Mouse (Mus musculus) hindbrain, embryonic 15.5 days (tissue): Measurements from ENCODE around the gene Rbl1. TPM values are rescaled to one million over a fixed set of nuclear protein-coding genes. Genes with fewer than 3 reads are reported as not detected.

ENCODE experiments used
- ATAC-seq: fragments of 200-750 bp; cut with Nextera tagmentation; 2 replicates; pipeline ENCODE4 v1.8.0; 2017; ENCODE audit warnings: low read depth, moderate number of reproducible peaks, moderate TSS enrichment; ENCODE audit not compliant: low FRiP score
- H3K27ac ChIP-seq: fragments of 300-500 bp; sonication (generic); replicated peaks from 2 replicates; pipeline ENCODE4 v1.5.1; 2015; ENCODE audit warnings: mild to moderate bottlenecking, inconsistent platforms
- H3K27me3 ChIP-seq: fragments of 300-500 bp; sonication (generic); 2 replicates; pipeline ENCODE4 v1.6.1; 2015; ENCODE audit warnings: control low read depth, inconsistent platforms
- H3K36me3 ChIP-seq: fragments of 300-500 bp; sonication (generic); 2 replicates; pipeline ENCODE4 v1.6.1; 2015; ENCODE audit warnings: control low read depth, inconsistent platforms
- H3K4me1 ChIP-seq: fragments of 300-500 bp; sonication (generic); replicated peaks from 2 replicates; pipeline ENCODE4 v1.6.1; 2015; ENCODE audit warnings: control low read depth, inconsistent platforms
- H3K4me2 ChIP-seq: fragments of 300-500 bp; sonication (generic); 2 replicates; pipeline ENCODE4 v1.6.1; 2015; ENCODE audit warnings: moderate library complexity, mild to moderate bottlenecking, inconsistent platforms
- H3K4me3 ChIP-seq: fragments of 300-500 bp; sonication (generic); 2 replicates; pipeline ENCODE4 v1.5.1; 2015; ENCODE audit warnings: mild to moderate bottlenecking, inconsistent platforms
- H3K9ac ChIP-seq: fragments of 300-500 bp; sonication (generic); 2 replicates; pipeline ENCODE4 v1.6.1; 2015; ENCODE audit warnings: inconsistent platforms
- H3K9me3 ChIP-seq: fragments of 300-500 bp; sonication (generic); 2 replicates; pipeline ENCODE4 v1.6.1; 2016; ENCODE audit warnings: control low read depth, inconsistent platforms
- WGBS: fragments of 180-500 bp; shearing (Covaris S2); methylation state at CpG from one replicate; pipeline ENCODE4 v1.1.7; 2015; 5-methylcytosine and 5-hydroxymethylcytosine counted together
- polyA plus RNA-seq: library from polyadenylated mRNA; unstranded; fragments of >200 nt; fragmentation: Nextera tagmentation; extraction: Ambion mirVana; gene quantifications from 2 replicates; pipeline ENCODE4 v1.2.1, GENCODE M21; 2015

The Rbl1 gene
- polyA plus RNA-seq, 1 experiment from 2014 or later, result 6.3 TPM

DNA sequence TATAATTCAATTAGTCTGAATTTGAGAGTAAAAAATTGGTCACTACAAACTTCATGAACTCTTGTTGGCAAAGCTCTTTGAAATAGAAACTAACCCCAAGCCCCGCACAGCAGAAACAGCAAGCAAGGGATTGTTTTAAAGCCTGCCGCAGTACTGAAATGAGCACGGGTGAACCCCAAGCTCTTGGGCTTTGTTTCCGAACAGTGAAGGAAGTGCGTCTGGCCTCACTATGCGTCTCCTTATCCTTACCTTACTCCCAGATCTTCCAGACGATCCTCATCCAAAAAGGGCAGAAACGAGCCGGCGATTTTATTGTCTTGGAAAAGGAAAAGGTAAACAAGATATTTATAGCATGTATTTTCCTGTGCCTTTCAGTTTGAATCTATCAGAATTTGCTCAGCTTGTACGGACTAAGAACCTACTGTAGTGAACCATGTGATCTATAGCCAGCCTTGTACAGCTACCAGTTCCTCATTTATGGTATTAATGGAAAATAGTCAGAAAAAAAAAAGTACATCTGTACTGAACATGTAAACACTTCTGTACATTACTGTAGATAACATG is 74.7 kb downstream of the Rbl1 start:
- H3K36me3 ChIP-seq, result 0 out of 2 replicates have a peak, but pooled peaks cover 4% of the 10 kb centered on the region
- WGBS, result 89% methylated on average over 11 of the region's 11 CpGs
- H3K27me3 ChIP-seq, result no peaks in the 10 kb centered on the region
- no peak overlapping the region for H3K4me3 ChIP-seq
- H3K27ac ChIP-seq, result no peak overlapping the region
- H3K9me3 ChIP-seq, result no peaks in the 10 kb centered on the region
- no peak for ATAC-seq
- H3K9ac ChIP-seq, result no peak overlapping the region
- no peak overlapping the region for H3K4me2 ChIP-seq
- peaks cover 10% of the 10 kb centered on the region for H3K4me1 ChIP-seq

DNA sequence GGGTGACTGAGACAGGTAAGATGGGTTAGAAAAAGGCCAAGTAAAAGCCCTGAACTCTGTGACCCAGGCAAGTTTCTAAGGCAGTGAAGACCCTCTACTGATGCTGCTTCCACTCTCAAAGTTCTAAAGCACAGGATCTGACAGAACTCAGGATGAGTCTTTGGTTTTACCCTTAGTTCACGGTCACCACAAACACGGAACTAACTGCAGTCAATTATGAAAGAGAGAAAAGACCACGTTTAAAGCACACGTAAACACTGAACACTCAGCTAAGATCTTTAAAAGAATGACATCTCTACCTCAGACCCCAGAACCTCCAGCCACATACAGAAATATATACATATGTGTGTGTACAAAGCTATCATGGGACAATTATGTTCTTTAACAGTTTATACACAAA is 75.2 kb downstream of the Rbl1 start:
- no peaks in the 10 kb centered on the region for H3K27me3 ChIP-seq
- ATAC-seq, result no peak
- no peak overlapping the region for H3K4me2 ChIP-seq
- H3K9ac ChIP-seq, result no peak overlapping the region
- peaks cover 5% of the 10 kb centered on the region for H3K4me1 ChIP-seq
- 93% methylated on average over 4 of the region's 4 CpGs for WGBS
- H3K4me3 ChIP-seq, result no peak overlapping the region
- H3K27ac ChIP-seq, result no peak overlapping the region
- no peaks in the 10 kb centered on the region for H3K9me3 ChIP-seq
- 0 out of 2 replicates have a peak, but pooled peaks cover 4% of the 10 kb centered on the region for H3K36me3 ChIP-seq

DNA sequence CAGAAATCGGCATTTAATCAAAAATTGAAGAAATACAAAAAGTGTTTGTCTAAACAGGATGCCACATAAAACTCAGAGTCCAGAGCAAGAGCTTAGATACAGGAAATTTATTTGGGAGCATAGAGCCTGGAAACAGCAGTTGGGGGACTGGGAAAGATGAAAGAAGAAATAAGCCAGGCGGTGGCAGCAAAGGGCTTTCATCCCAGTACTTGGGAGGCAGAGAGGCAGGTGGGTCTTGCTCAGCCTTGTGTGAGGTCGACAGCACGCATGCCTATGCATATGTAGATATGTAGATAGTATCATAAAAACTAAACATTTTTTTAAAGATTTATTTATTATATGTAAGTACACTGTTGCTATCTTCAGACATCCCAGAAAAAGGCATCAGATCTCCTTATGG is 76.3 kb downstream of the Rbl1 start:
- Histone ChIP-seq H3K4me2 (no peak overlapping the region), H3K9me3 (no peaks in the 10 kb centered on the region), H3K4me1 (no peaks in the 10 kb centered on the region), H3K36me3 (0 out of 2 replicates have a peak, but pooled peaks cover 4% of the 10 kb centered on the region), H3K4me3 (no peak overlapping the region), H3K27me3 (no peaks in the 10 kb centered on the region), H3K9ac (no peak overlapping the region), H3K27ac (no peak overlapping the region)
- 71% methylated on average over 4 of the region's 4 CpGs for WGBS
- ATAC-seq, result no peak

DNA sequence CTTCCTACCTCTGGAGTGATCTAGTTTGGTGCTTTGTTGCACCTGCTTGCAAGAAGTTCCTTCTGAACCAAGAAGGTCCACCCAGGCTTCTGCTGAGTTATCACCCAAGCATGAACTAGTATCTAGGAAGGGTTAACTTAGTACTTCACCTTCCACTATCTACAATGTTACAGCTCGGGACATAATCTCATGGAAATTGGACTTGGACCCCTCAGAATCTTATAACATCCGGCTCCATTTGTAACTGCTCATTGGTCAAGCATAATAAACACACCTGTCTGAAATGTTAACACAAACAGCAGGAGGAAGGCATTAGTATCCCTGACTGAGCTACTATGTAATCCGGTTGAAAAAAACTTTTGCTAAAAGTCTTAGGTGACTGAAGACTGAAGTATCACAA is 77.0 kb downstream of the Rbl1 start:
- H3K4me3 ChIP-seq, result no peak overlapping the region

DNA sequence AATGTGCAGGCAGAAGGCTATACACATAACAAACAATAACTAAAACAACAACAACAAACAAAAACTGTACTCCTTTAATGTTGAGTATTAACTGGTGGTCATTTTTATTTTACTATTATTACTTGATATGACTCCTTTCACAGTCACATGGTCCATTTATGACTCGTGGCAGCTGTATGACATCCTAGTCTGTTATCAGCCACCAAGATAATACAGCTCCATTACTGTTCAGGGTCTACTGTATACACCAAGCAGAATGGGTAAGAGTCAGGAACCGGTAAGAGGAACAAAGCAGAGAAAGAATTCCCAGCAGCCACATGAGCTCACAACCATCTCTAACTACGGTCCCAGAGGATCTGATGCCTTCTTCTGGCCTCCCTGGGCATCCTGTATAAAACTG is 79.1 kb downstream of the Rbl1 start:
- no peaks in the 10 kb centered on the region for H3K27me3 ChIP-seq
- H3K9me3 ChIP-seq, result no peaks in the 10 kb centered on the region
- no peak overlapping the region for H3K4me3 ChIP-seq
- 96% methylated on average over 3 of the region's 3 CpGs for WGBS
- ATAC-seq, result no peak
- H3K4me1 ChIP-seq, result no peaks in the 10 kb centered on the region
- no peak overlapping the region for H3K27ac ChIP-seq
- H3K36me3 ChIP-seq, result peaks cover 4% of the 10 kb centered on the region
- H3K4me2 ChIP-seq, result no peak overlapping the region
- no peak overlapping the region for H3K9ac ChIP-seq

More for the DNA sequence above, 77.0 kb downstream of the Rbl1 start:
- no peaks in the 10 kb centered on the region for H3K27me3 ChIP-seq
- H3K9ac ChIP-seq, result no peak overlapping the region
- no peaks in the 10 kb centered on the region for H3K4me1 ChIP-seq
- 96% methylated on average over 3 of the region's 3 CpGs for WGBS
- no peak overlapping the region for H3K27ac ChIP-seq
- H3K9me3 ChIP-seq, result no peaks in the 10 kb centered on the region
- H3K4me2 ChIP-seq, result no peak overlapping the region
- 0 out of 2 replicates have a peak, but pooled peaks cover 4% of the 10 kb centered on the region for H3K36me3 ChIP-seq
- ATAC-seq, result no peak

DNA sequence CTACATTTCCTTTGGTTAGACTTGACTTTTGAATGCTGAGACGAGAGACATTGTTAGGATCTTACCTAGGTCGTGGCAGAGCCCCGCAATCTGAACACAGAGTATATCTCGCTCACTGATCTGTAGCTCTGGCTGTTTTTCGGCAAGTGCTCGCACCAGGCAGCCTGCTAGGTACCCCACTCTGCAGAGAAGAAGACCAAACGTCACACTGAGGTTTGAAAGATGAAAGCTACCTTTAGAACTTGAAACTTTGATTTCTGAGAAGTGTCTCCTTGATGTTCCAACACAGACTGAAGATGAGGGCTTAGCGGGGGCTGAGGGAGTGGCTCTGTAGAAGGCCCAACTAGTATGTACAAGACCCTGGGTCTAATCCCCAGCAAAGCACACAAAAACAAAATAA is 82.6 kb downstream of the Rbl1 start:
- H3K4me3 ChIP-seq, result no peak overlapping the region
- no peak overlapping the region for H3K27ac ChIP-seq
- no peak for ATAC-seq
- no peaks in the 10 kb centered on the region for H3K9me3 ChIP-seq
- 93% methylated on average over 8 of the region's 8 CpGs for WGBS
- no peak overlapping the region for H3K4me2 ChIP-seq
- H3K9ac ChIP-seq, result no peak overlapping the region
- peaks cover 11% of the 10 kb centered on the region for H3K36me3 ChIP-seq
- H3K4me1 ChIP-seq, result no peaks in the 10 kb centered on the region
- no peaks in the 10 kb centered on the region for H3K27me3 ChIP-seq

DNA sequence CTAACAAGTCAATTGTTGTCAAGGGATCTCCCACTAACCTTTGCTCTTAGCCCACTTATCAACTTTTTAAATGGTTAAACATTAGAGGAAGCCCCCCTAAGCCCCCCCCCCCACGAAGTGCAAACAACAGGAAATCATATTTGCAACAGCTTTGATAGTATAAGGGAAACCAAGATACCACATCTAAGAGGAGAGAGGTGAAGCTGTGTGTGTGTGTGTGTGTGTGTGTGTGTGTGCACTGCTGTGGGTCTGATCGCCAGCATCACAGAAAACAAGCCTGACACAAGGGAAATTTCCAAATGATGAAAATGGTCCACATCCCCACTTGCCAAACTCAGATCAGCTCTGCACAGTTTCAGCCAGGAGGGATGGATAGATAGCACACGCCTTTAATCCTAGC is 85.3 kb downstream of the Rbl1 start:
- H3K4me3 ChIP-seq, result no peak overlapping the region
- no peaks in the 10 kb centered on the region for H3K4me1 ChIP-seq
- 77% methylated on average over 3 of the region's 3 CpGs for WGBS
- no peaks in the 10 kb centered on the region for H3K9me3 ChIP-seq
- H3K27ac ChIP-seq, result no peak overlapping the region
- ATAC-seq, result no peak
- H3K4me2 ChIP-seq, result no peak overlapping the region
- H3K36me3 ChIP-seq, result peaks cover 7% of the 10 kb centered on the region
- no peak overlapping the region for H3K9ac ChIP-seq
- H3K27me3 ChIP-seq, result no peaks in the 10 kb centered on the region

DNA sequence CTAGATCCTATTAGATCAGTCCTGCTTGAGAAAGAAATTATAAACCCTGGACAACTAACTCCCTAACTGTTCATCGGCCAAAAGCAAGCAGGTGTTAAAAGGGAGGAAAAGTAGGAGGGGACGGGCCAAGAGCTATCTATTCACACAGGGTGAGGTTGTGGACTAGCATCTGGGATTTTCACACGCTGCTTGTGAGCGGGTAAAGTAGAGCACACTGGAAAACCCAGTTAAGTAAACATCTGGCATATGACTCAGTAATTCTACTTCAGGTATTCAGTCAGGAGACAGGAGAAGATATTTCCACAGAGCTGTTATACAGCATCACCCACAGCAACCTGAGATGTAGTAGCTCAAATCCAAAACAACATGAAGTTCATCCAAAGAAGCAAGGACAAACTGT is 85.8 kb downstream of the Rbl1 start:
- Histone ChIP-seq H3K27ac (no peak overlapping the region), H3K4me2 (no peak overlapping the region), H3K4me3 (no peak overlapping the region), H3K4me1 (no peaks in the 10 kb centered on the region), H3K36me3 (peaks cover 7% of the 10 kb centered on the region), H3K27me3 (no peaks in the 10 kb centered on the region), H3K9ac (no peak overlapping the region), H3K9me3 (no peaks in the 10 kb centered on the region)
- 92% methylated on average over 4 of the region's 4 CpGs for WGBS
- no peak for ATAC-seq

DNA sequence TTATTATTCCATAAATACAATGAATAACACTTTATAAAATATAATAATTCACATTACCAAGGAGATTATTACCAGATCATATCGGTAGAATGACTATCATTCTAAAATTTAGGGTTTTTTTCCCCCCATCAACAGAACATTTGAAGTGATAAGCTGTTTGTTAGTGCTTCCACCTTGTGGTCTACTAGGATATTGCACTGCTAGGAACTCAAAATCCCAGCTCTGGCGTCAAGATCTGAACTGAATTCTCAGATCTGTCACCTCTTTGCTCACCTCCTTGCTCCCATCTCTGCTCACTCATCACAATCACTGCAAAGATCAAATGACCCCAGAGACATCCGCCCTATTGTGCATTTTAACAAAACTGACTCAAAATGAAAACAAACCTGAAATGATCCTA is 87.4 kb downstream of the Rbl1 start:
- WGBS, result 19% methylated on average over 3 of the region's 3 CpGs
- ATAC-seq, result no peak
- no peaks in the 10 kb centered on the region for H3K9me3 ChIP-seq
- H3K27me3 ChIP-seq, result no peaks in the 10 kb centered on the region
- H3K36me3 ChIP-seq, result peaks cover 7% of the 10 kb centered on the region
- no peak overlapping the region for H3K4me3 ChIP-seq
- H3K9ac ChIP-seq, result no peak overlapping the region
- no peak overlapping the region for H3K27ac ChIP-seq
- no peak overlapping the region for H3K4me2 ChIP-seq
- no peaks in the 10 kb centered on the region for H3K4me1 ChIP-seq

DNA sequence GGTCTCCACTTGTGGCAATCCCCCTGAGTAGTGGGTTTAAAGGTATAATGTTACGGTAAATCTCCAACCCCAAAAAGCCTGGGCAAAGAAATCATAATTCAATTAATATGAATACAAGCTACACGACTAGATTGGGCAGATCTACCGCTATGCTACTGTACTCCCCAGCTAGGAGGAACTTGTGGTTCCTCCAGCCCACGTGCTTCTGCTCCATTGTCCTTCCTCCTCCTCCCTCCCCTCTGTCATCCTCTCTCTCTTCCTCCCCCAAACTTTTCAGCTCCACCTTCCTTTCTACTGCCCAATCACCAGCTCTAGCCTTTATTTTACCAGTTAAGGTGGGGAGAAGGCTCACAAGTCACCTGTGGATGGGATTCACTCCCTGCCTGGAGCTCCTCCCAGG is 96.1 kb downstream of the Rbl1 start:
- peaks cover 3% of the 10 kb centered on the region for H3K36me3 ChIP-seq
- H3K4me2 ChIP-seq, result no peak overlapping the region
- no peak for ATAC-seq
- 89% methylated on average over 4 of the region's 4 CpGs for WGBS
- H3K9ac ChIP-seq, result no peak overlapping the region
- H3K9me3 ChIP-seq, result no peaks in the 10 kb centered on the region
- H3K4me3 ChIP-seq, result no peak overlapping the region
- H3K4me1 ChIP-seq, result no peaks in the 10 kb centered on the region
- no peak overlapping the region for H3K27ac ChIP-seq
- no peaks in the 10 kb centered on the region for H3K27me3 ChIP-seq

DNA sequence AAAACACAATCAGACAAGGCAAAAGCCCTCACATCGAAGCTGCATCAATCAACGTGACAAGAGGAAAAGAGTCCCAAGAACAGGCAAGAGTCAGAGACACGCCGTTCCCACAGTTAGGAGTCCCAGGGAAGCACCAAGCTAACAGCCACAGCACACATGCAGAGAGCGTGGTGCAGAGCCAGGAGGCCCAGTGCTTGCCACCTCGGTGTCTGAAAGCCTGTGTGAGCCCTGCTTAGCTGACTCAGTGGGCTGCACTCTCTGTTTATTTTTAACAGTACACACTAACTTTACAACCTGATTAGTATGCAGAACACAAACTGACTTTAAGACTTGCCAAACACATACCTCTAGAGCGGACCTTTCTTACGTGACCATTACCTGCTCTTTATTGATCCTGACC is 99.9 kb downstream of the Rbl1 start:
- ATAC-seq, result no peak
- Histone ChIP-seq H3K36me3 (peaks cover 14% of the 10 kb centered on the region), H3K4me3 (no peak overlapping the region), H3K4me1 (no peaks in the 10 kb centered on the region), H3K4me2 (no peak overlapping the region), H3K9ac (no peak overlapping the region), H3K27ac (no peak overlapping the region), H3K27me3 (no peaks in the 10 kb centered on the region), H3K9me3 (no peaks in the 10 kb centered on the region)
- 66% methylated on average over 8 of the region's 8 CpGs for WGBS

DNA sequence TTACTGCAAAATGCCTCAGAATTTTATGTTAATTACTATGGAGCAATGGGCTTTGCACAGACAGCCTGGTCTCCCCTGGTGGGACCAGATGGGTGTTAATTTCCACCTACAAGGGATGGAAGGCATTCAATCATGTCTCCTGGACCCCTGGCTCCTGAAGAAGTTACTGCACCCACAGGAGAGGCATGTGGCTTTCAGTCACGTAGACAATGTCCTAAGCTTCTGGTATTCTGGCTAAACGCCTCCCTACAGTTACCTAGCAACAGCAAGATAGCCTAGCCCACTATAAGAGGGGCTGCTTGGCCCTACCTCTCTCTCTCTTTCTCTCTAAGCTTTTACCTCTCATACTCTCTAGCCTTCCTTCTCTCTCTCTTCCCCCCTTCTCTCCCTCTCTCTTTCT is 102.1 kb downstream of the Rbl1 start:
- Histone ChIP-seq H3K9me3 (no peaks in the 10 kb centered on the region), H3K36me3 (peaks cover 14% of the 10 kb centered on the region), H3K27me3 (no peaks in the 10 kb centered on the region), H3K4me1 (no peaks in the 10 kb centered on the region), H3K4me2 (no peak overlapping the region), H3K27ac (no peak overlapping the region), H3K9ac (no peak overlapping the region), H3K4me3 (no peak overlapping the region)
- WGBS, result 36% methylated on average over 2 of the region's 2 CpGs
- ATAC-seq, result no peak

DNA sequence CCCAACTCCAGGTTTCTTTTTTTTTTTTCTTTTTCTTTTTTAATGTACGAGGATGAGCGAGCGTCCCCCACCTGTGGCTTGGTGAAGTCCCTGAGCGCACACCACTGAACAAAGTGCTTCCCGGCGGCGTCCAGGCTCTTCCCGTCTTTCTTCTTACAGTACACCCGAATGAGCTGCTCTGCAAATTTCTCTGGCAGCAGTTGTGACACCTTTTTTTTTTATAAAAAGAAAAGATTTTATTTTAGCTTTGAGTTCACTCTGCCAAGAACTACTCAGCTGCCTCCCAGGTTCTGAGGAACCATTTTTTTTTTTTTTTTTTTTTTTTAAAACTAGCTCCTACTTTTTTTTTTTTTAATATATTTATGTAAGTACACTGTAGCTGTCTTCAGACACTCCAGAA is 102.7 kb downstream of the Rbl1 start:
- Histone ChIP-seq H3K4me3 (no peak overlapping the region), H3K36me3 (peaks cover 14% of the 10 kb centered on the region), H3K27ac (no peak overlapping the region), H3K4me1 (no peaks in the 10 kb centered on the region), H3K9ac (no peak overlapping the region), H3K27me3 (no peaks in the 10 kb centered on the region), H3K9me3 (no peaks in the 10 kb centered on the region), H3K4me2 (no peak overlapping the region)
- 97% methylated on average over 9 of the region's 9 CpGs for WGBS
- ATAC-seq, result no peak
